Mouse (Mus musculus) myocyte (in vitro differentiated cells): ENCODE results near the gene Fat2. TPM values are rescaled to one million over a fixed set of nuclear protein-coding genes. Genes with fewer than 3 reads are reported as not detected.

Source experiments
- H3K27me3 ChIP-seq: one replicate; pipeline ENCODE4 v1.6.1; 2011; ENCODE audit not compliant: control insufficient read depth, insufficient read depth, insufficient read length
- H3K36me3 ChIP-seq: one replicate; pipeline ENCODE4 v1.6.1; 2011; ENCODE audit not compliant: control insufficient read depth, insufficient read depth
- H3K4me2 ChIP-seq: one replicate; pipeline ENCODE4 v1.6.1; 2011; ENCODE audit warnings: low read depth, control low read depth
- H3K4me3 ChIP-seq: one replicate; pipeline ENCODE4 v1.5.1; 2011; ENCODE audit warnings: mild to moderate bottlenecking, control low read depth, moderate library complexity
- H3K79me2 ChIP-seq: one replicate; pipeline ENCODE4 v1.6.1; 2011; ENCODE audit not compliant: control insufficient read depth, insufficient read depth
- H3ac ChIP-seq: one replicate; pipeline ENCODE4 v1.6.1; 2011; ENCODE audit not compliant: control insufficient read depth, insufficient read length
- CEBPB ChIP-seq: IDR thresholded peaks from 2 replicates; pipeline ENCODE4 v1.6.1; 2011; ENCODE audit warnings: mild to moderate bottlenecking, moderate library complexity; ENCODE audit not compliant: poor library complexity, insufficient read depth, severe bottlenecking
- E2F4 ChIP-seq: IDR thresholded peaks from one replicate; pipeline ENCODE4 v1.6.1; 2011; ENCODE audit warnings: mild to moderate bottlenecking, control low read depth, moderate library complexity; ENCODE audit not compliant: insufficient read depth
- MAX ChIP-seq: IDR thresholded peaks from one replicate; pipeline ENCODE4 v1.6.1; 2011; ENCODE audit warnings: low read depth, mild to moderate bottlenecking, control low read depth
- MYOD1 ChIP-seq, 3 experiments: IDR thresholded peaks; one replicate each; pipeline ENCODE4 v1.6.1; 2011; ENCODE audit warnings: control low read depth in 2 of 3, low read depth in 2 of 3, mild to moderate bottlenecking in 2 of 3, moderate library complexity in 1 of 3; ENCODE audit not compliant: insufficient read length in 2 of 3, control insufficient read depth in 1 of 3
- MYOG ChIP-seq, 3 experiments: IDR thresholded peaks; one replicate each; pipeline ENCODE4 v1.6.1; 2011; ENCODE audit warnings: control low read depth in 2 of 3, low read depth in 2 of 3, mild to moderate bottlenecking in 2 of 3; ENCODE audit not compliant: insufficient read length in 2 of 3, control insufficient read depth in 1 of 3, insufficient read depth in 1 of 3
- POLR2A ChIP-seq: IDR thresholded peaks from one replicate; pipeline ENCODE4 v1.6.1; 2011; ENCODE audit warnings: low read depth, mild to moderate bottlenecking, control low read depth, moderate library complexity; ENCODE audit not compliant: insufficient read length
- POLR2AphosphoS2 ChIP-seq: IDR thresholded peaks from one replicate; pipeline ENCODE4 v1.6.1; 2011; ENCODE audit warnings: low read depth, control low read depth; ENCODE audit not compliant: insufficient read length
- REST ChIP-seq: IDR thresholded peaks from one replicate; pipeline ENCODE4 v1.6.1; 2011; ENCODE audit warnings: mild to moderate bottlenecking, control low read depth, moderate library complexity; ENCODE audit not compliant: insufficient read depth, insufficient read length
- SRF ChIP-seq: IDR thresholded peaks from one replicate; pipeline ENCODE4 v1.6.1; 2011; ENCODE audit warnings: low read depth; ENCODE audit not compliant: control insufficient read depth, insufficient read length
- TCF12 ChIP-seq: IDR thresholded peaks from one replicate; pipeline ENCODE4 v1.6.1; 2011; ENCODE audit warnings: mild to moderate bottlenecking, control low read depth; ENCODE audit not compliant: poor library complexity, insufficient read depth, severe bottlenecking
- TCF3 ChIP-seq: IDR thresholded peaks from one replicate; pipeline ENCODE4 v1.6.1; 2011; ENCODE audit warnings: low read depth, control low read depth; ENCODE audit not compliant: insufficient read length
- USF1 ChIP-seq: IDR thresholded peaks from one replicate; pipeline ENCODE4 v1.6.1; 2011; ENCODE audit warnings: low read depth, mild to moderate bottlenecking, control low read depth, moderate library complexity
- polyA plus RNA-seq: library from polyadenylated mRNA; unstranded; fragments of >200 nt; fragmentation: generic; extraction: Trizol; gene quantifications from one replicate; pipeline ENCODE4 v1.2.1, GENCODE M21; 2012; ENCODE audit warnings: missing spikeins

Fat2 gene
- polyA plus RNA-seq, 1 experiment: 0.06 TPM

GRCm38 (mm10) chr11:55240556-55240955 lies 95.8 kb downstream of the Fat2 start:
- Histone ChIP-seq H3K27me3 (no peaks in the 10 kb centered on the region), H3ac (no peak overlapping the region), H3K36me3 (no peaks in the 10 kb centered on the region), H3K4me2 (no peak overlapping the region), H3K79me2 (no peaks in the 10 kb centered on the region), H3K4me3 (no peak overlapping the region)
- TF ChIP-seq USF1 (no peak), REST (no peak), TCF3 (no peak), TCF12 (no peak), MYOD1 (IDR thresholded peaks at IDR 0.05; ENCODE audit: control insufficient read depth in 1 of 3, insufficient read length in 2 of 3, low read depth in 2 of 3) (no peak), CEBPB (no peak), MAX (no peak), POLR2A (no peak), POLR2AphosphoS2 (no peak), MYOG (IDR thresholded peaks at IDR 0.05; ENCODE audit: control insufficient read depth in 1 of 3, insufficient read depth in 1 of 3, insufficient read length in 2 of 3, low read depth in 2 of 3) (no peak), SRF (no peak), E2F4 (no peak)

- Histone ChIP-seq H3K4me3 (no peak overlapping the region), H3K4me2 (no peak overlapping the region), H3K79me2 (no peaks in the 10 kb centered on the region), H3K36me3 (no peaks in the 10 kb centered on the region), H3ac (no peak overlapping the region), H3K27me3 (no peaks in the 10 kb centered on the region)
- no peak for TF ChIP-seq CEBPB
- TF ChIP-seq MYOD1 (IDR thresholded peaks at IDR 0.05; ENCODE audit: control insufficient read depth in 1 of 3, insufficient read length in 2 of 3, low read depth in 2 of 3): no peak
- TF ChIP-seq TCF3: no peak
- no peak for TF ChIP-seq MYOG (IDR thresholded peaks at IDR 0.05; ENCODE audit: control insufficient read depth in 1 of 3, insufficient read depth in 1 of 3, insufficient read length in 2 of 3, low read depth in 2 of 3)
- no peak for TF ChIP-seq TCF12
- TF ChIP-seq REST: no peak
- TF ChIP-seq POLR2A: no peak
- no peak for TF ChIP-seq USF1
- no peak for TF ChIP-seq POLR2AphosphoS2
- TF ChIP-seq E2F4: no peak
Observed at GRCm38 (mm10) chr11:55239496-55239895, 96.9 kb downstream of the Fat2 start.

GRCm38 (mm10) chr11:55236815-55237214 lies 99.5 kb downstream of the Fat2 start:
- TF ChIP-seq POLR2AphosphoS2 (no peak), USF1 (no peak), TCF12 (no peak), REST (no peak), TCF3 (no peak), SRF (no peak), CEBPB (no peak), E2F4 (no peak), MYOG (IDR thresholded peaks at IDR 0.05; ENCODE audit: control insufficient read depth in 1 of 3, insufficient read depth in 1 of 3, insufficient read length in 2 of 3, low read depth in 2 of 3) (no peak), MYOD1 (IDR thresholded peaks at IDR 0.05; ENCODE audit: control insufficient read depth in 1 of 3, insufficient read length in 2 of 3, low read depth in 2 of 3) (no peak), MAX (no peak), POLR2A (no peak)
- no peak overlapping the region for H3K4me3 ChIP-seq
- H3K36me3 ChIP-seq: no peaks in the 10 kb centered on the region
- no peaks in the 10 kb centered on the region for H3K27me3 ChIP-seq
- no peaks in the 10 kb centered on the region for H3K79me2 ChIP-seq
- H3K4me2 ChIP-seq: no peak overlapping the region
- H3ac ChIP-seq: no peak overlapping the region

GRCm38 (mm10) chr11:55234791-55235190 lies 101.6 kb downstream of the Fat2 start:
- H3K36me3 ChIP-seq: no peaks in the 10 kb centered on the region
- no peaks in the 10 kb centered on the region for H3K79me2 ChIP-seq
- H3K4me3 ChIP-seq: no peak overlapping the region
- TF ChIP-seq MYOD1 (IDR thresholded peaks at IDR 0.05; ENCODE audit: control insufficient read depth in 1 of 3, insufficient read length in 2 of 3, low read depth in 2 of 3) (no peak), POLR2AphosphoS2 (no peak), POLR2A (no peak), TCF3 (no peak), SRF (no peak)
- no peaks in the 10 kb centered on the region for H3K27me3 ChIP-seq
- no peak overlapping the region for H3ac ChIP-seq
- no peak overlapping the region for H3K4me2 ChIP-seq

GRCm38 (mm10) chr11:55234288-55234687 lies 102.1 kb downstream of the Fat2 start:
- no peak overlapping the region for H3K4me2 ChIP-seq
- TF ChIP-seq SRF (no peak), MYOG (IDR thresholded peaks at IDR 0.05; ENCODE audit: control insufficient read depth in 1 of 3, insufficient read depth in 1 of 3, insufficient read length in 2 of 3, low read depth in 2 of 3) (no peak), POLR2AphosphoS2 (no peak), USF1 (no peak), TCF12 (no peak), MAX (no peak), POLR2A (no peak), TCF3 (no peak), MYOD1 (IDR thresholded peaks at IDR 0.05; ENCODE audit: control insufficient read depth in 1 of 3, insufficient read length in 2 of 3, low read depth in 2 of 3) (no peak), REST (no peak), E2F4 (no peak), CEBPB (no peak)
- no peaks in the 10 kb centered on the region for H3K27me3 ChIP-seq
- no peaks in the 10 kb centered on the region for H3K79me2 ChIP-seq
- no peak overlapping the region for H3ac ChIP-seq
- H3K4me3 ChIP-seq: no peak overlapping the region
- no peaks in the 10 kb centered on the region for H3K36me3 ChIP-seq
